Mouse (Mus musculus): Measurements from ENCODE around the gene Ccdc85c.

DNA sequence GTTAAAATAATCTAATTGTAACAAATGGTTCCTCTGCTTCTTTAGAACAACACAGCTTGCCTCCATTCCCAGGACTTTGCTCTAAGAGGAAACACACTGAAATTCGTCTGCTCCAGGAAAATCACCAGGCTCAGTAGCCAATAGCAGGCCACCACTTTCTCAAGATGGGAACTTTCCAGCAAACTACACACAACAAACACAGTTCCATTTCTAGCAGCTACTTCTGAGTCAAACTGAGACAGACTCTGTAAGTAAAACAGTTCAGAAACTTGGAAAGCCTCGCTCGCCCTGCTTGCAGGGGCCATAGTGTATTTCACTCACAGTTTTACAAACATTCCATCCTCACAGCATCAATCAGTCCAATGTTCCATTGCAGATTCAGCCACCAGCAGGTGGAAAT lies 98.9 kb downstream of the Ccdc85c start:
- TF ChIP-seq EP300 (IDR thresholded peaks at IDR 0.05; ENCODE audit: insufficient read depth, low read depth, low read length) (no peak), POLR2A (IDR thresholded peaks at IDR 0.05; ENCODE audit: insufficient read depth, low read depth, low read length) (no peak)

Data from heart, adult 2 months (tissue).